Mouse (Mus musculus) MEL (cell line): ENCODE results near the gene Gm40193. TPM values are rescaled to one million over a fixed set of nuclear protein-coding genes. Genes with fewer than 3 reads are reported as not detected.

Source experiments
- DNase-seq: peaks from one replicate; pipeline ENCODE4 v3.0.0; 2011; ENCODE audit warnings: low read depth, low spot score
- H3K27ac ChIP-seq: 2 replicates; pipeline ENCODE4 v1.5.1; 2012; ENCODE audit warnings: low read depth, mild to moderate bottlenecking, control low read depth, low read length, moderate library complexity; ENCODE audit not compliant: control insufficient read depth
- H3K27me3 ChIP-seq, 2 experiments: fragments of 150-350 bp in 1 of 2; sonication (generic) in 1 of 2; 2 replicates each; pipeline ENCODE4 v1.6.1; 2012; ENCODE audit warnings: low read length in 2 of 2, mild to moderate bottlenecking in 2 of 2, improper control_type of control experiment in 1 of 2, moderate library complexity in 1 of 2; ENCODE audit not compliant: insufficient read depth in 2 of 2, control insufficient read depth in 1 of 2
- H3K36me3 ChIP-seq, 2 experiments: 2 replicates each; pipeline ENCODE4 v1.6.1; 2012 to 2014; ENCODE audit warnings: low read length in 2 of 2, improper control_type of control experiment in 1 of 2, inconsistent platforms in 1 of 2, mild to moderate bottlenecking in 1 of 2; ENCODE audit not compliant: insufficient read depth in 2 of 2, control insufficient read depth in 1 of 2
- H3K4me1 ChIP-seq, 2 experiments: fragments of 150-350 bp in 1 of 2; sonication (generic) in 1 of 2; 2 replicates each; pipeline ENCODE4 v1.6.1; 2012; ENCODE audit warnings: low read length in 2 of 2, improper control_type of control experiment in 1 of 2, mild to moderate bottlenecking in 1 of 2; ENCODE audit not compliant: insufficient read depth in 2 of 2, control insufficient read depth in 1 of 2
- H3K4me3 ChIP-seq, 2 experiments: fragments of 150-350 bp in 1 of 2; sonication (generic) in 1 of 2; 2 replicates each; pipeline ENCODE4 v1.5.1; 2012; ENCODE audit warnings: low read depth in 2 of 2, low read length in 2 of 2, mild to moderate bottlenecking in 2 of 2, moderate library complexity in 2 of 2, control low read depth in 1 of 2, improper control_type of control experiment in 1 of 2; ENCODE audit not compliant: control insufficient read depth in 1 of 2, insufficient read depth in 1 of 2
- H3K79me2 ChIP-seq: 2 replicates; pipeline ENCODE4 v1.6.1; 2012; ENCODE audit warnings: mild to moderate bottlenecking, low read length, moderate library complexity; ENCODE audit not compliant: control insufficient read depth, poor library complexity, insufficient read depth
- H3K9ac ChIP-seq: 2 replicates; pipeline ENCODE4 v1.6.1; 2012; ENCODE audit warnings: low read depth, mild to moderate bottlenecking, control low read depth, low read length, moderate library complexity; ENCODE audit not compliant: control insufficient read depth, poor library complexity, severe bottlenecking
- H3K9me3 ChIP-seq: fragments of 150-350 bp; sonication (generic); replicated peaks from 2 replicates; pipeline ENCODE4 v1.6.1; 2012; ENCODE audit warnings: mild to moderate bottlenecking, low read length, improper control_type of control experiment, moderate library complexity; ENCODE audit not compliant: insufficient read depth
- CTCF ChIP-seq, 3 experiments: IDR thresholded peaks in 2 of 3; conservative IDR thresholded peaks in 1 of 3; 2 replicates each; pipeline ENCODE4 v1.5.1; 2011 to 2012; ENCODE audit warnings: low read length in 3 of 3, low read depth in 2 of 3, mild to moderate bottlenecking in 2 of 3, improper control_type of control experiment in 1 of 3, inconsistent platforms in 1 of 3, mixed read lengths in 1 of 3, moderate library complexity in 1 of 3; ENCODE audit not compliant: control insufficient read depth in 1 of 3, insufficient read depth in 1 of 3, poor library complexity in 1 of 3, severe bottlenecking in 1 of 3
- E2F4 ChIP-seq: IDR thresholded peaks from 2 replicates; pipeline ENCODE4 v1.6.1; 2011; ENCODE audit warnings: low read depth, low read length, improper control_type of control experiment, borderline replicate concordance
- ETS1 ChIP-seq: IDR thresholded peaks from 2 replicates; pipeline ENCODE4 v1.6.1; 2012; ENCODE audit warnings: low read depth, mild to moderate bottlenecking, inconsistent platforms, low read length, improper control_type of control experiment, moderate library complexity
- GABPA ChIP-seq: IDR thresholded peaks from 2 replicates; pipeline ENCODE4 v1.6.1; 2012; ENCODE audit warnings: low read depth, mild to moderate bottlenecking, inconsistent platforms, low read length, improper control_type of control experiment, moderate library complexity
- GATA1 ChIP-seq: IDR thresholded peaks from 2 replicates; pipeline ENCODE4 v1.6.1; 2011; ENCODE audit warnings: low read depth, low read length, improper control_type of control experiment
- HCFC1 ChIP-seq: IDR thresholded peaks from 2 replicates; pipeline ENCODE4 v1.6.1; 2012; ENCODE audit warnings: low read depth, mild to moderate bottlenecking, inconsistent platforms, low read length, improper control_type of control experiment, moderate library complexity
- JUND ChIP-seq: IDR thresholded peaks from 2 replicates; pipeline ENCODE4 v1.6.1; 2011; ENCODE audit warnings: low read depth, mild to moderate bottlenecking, improper control_type of control experiment, low read length
- MAFK ChIP-seq: IDR thresholded peaks from 2 replicates; pipeline ENCODE4 v1.6.1; 2011; ENCODE audit warnings: low read depth, mild to moderate bottlenecking, low read length, improper control_type of control experiment, borderline replicate concordance
- MEF2A ChIP-seq: IDR thresholded peaks from 2 replicates; pipeline ENCODE4 v1.6.1; 2014; ENCODE audit warnings: low read depth, mild to moderate bottlenecking, inconsistent platforms, low read length, improper control_type of control experiment; ENCODE audit not compliant: poor library complexity, insufficient replicate concordance, severe bottlenecking; ENCODE audit errors: extremely low read depth
- MXI1 ChIP-seq: IDR thresholded peaks from 2 replicates; pipeline ENCODE4 v1.6.1; 2011; ENCODE audit warnings: mild to moderate bottlenecking, low read depth, low read length, improper control_type of control experiment
- MYB ChIP-seq: IDR thresholded peaks from 2 replicates; pipeline ENCODE4 v1.6.1; 2011; ENCODE audit warnings: mild to moderate bottlenecking, low read depth, low read length, improper control_type of control experiment
- MYC ChIP-seq: IDR thresholded peaks from 2 replicates; pipeline ENCODE4 v1.6.1; 2011; ENCODE audit warnings: low read depth, mild to moderate bottlenecking, low read length, improper control_type of control experiment, moderate library complexity
- POLR2A ChIP-seq, 2 experiments: IDR thresholded peaks; 2 replicates each; pipeline ENCODE4 v1.6.1; 2011 to 2012; ENCODE audit warnings: low read length in 2 of 2, mild to moderate bottlenecking in 2 of 2, control low read depth in 1 of 2, improper control_type of control experiment in 1 of 2, low read depth in 1 of 2, moderate library complexity in 1 of 2; ENCODE audit not compliant: control insufficient read depth in 1 of 2, insufficient read depth in 1 of 2, poor library complexity in 1 of 2
- POLR2AphosphoS2 ChIP-seq: IDR thresholded peaks from 2 replicates; pipeline ENCODE4 v1.6.1; 2011; ENCODE audit warnings: low read length, improper control_type of control experiment
- POLR2AphosphoS5 ChIP-seq: IDR thresholded peaks from 2 replicates; pipeline ENCODE4 v1.6.1; 2012; ENCODE audit warnings: low read depth, borderline replicate concordance, mild to moderate bottlenecking, inconsistent platforms, low read length, moderate library complexity, mixed read lengths
- RAD21 ChIP-seq: IDR thresholded peaks from 2 replicates; pipeline ENCODE4 v1.6.1; 2011; ENCODE audit warnings: mild to moderate bottlenecking, low read depth, low read length, improper control_type of control experiment
- RCOR1 ChIP-seq: IDR thresholded peaks from 2 replicates; pipeline ENCODE4 v1.6.1; 2012; ENCODE audit warnings: low read depth, mild to moderate bottlenecking, inconsistent platforms, low read length, improper control_type of control experiment
- SIN3A ChIP-seq: IDR thresholded peaks from 2 replicates; pipeline ENCODE4 v1.6.1; 2012; ENCODE audit warnings: low read length, improper control_type of control experiment, inconsistent platforms
- SMC3 ChIP-seq: IDR thresholded peaks from 2 replicates; pipeline ENCODE4 v1.6.1; 2011; ENCODE audit warnings: low read depth, low read length, improper control_type of control experiment
- TBP ChIP-seq: IDR thresholded peaks from 2 replicates; pipeline ENCODE4 v1.8.0; 2011; ENCODE audit warnings: low read depth, low read length, improper control_type of control experiment
- TCF12 ChIP-seq: IDR thresholded peaks from 2 replicates; pipeline ENCODE4 v1.6.1; 2014; ENCODE audit warnings: low read depth, mild to moderate bottlenecking, inconsistent platforms, low read length, improper control_type of control experiment, moderate library complexity
- UBTF ChIP-seq: IDR thresholded peaks from 2 replicates; pipeline ENCODE4 v1.6.1; 2012; ENCODE audit warnings: low read depth, mild to moderate bottlenecking, inconsistent platforms, low read length, improper control_type of control experiment, moderate library complexity, borderline replicate concordance; ENCODE audit not compliant: insufficient read depth
- ZC3H11A ChIP-seq: IDR thresholded peaks from 2 replicates; pipeline ENCODE4 v1.6.1; 2012; ENCODE audit warnings: low read depth, mild to moderate bottlenecking, inconsistent platforms, low read length, improper control_type of control experiment
- ZMIZ1 ChIP-seq: IDR thresholded peaks from 2 replicates; pipeline ENCODE4 v1.6.1; 2012; ENCODE audit warnings: low read depth, mild to moderate bottlenecking, inconsistent platforms, low read length, improper control_type of control experiment, moderate library complexity
- polyA plus RNA-seq, 2 experiments: library from polyadenylated mRNA; stranded (reverse) in 1 of 2; unstranded in 1 of 2; fragments of >175 nt in 1 of 2; fragments of >200 nt in 1 of 2; gene quantifications; 2 replicates each; pipeline versions ENCODE4 v1.2.1 to v1.2.4; 2012; ENCODE audit warnings: low replicate concordance in 2 of 2, low read depth in 1 of 2; ENCODE audit not compliant: insufficient read length in 2 of 2, insufficient read depth in 1 of 2, missing spikeins in 1 of 2
- total RNA-seq: library from RNA; depleted of rRNA; stranded (reverse); fragments of 300-350 nt; gene quantifications from 2 replicates; pipeline ENCODE4 v1.2.3, GENCODE M21; 2012

Gm40193 gene
- total and polyA plus RNA-seq, 3 experiments: not detected

GRCm38 (mm10) chr11:70580921-70581320 is 48.2 kb upstream of the Gm40193 start:
- H3K36me3 ChIP-seq: peaks cover 0 to 18% of the 10 kb centered on the region in 2 experiments; a peak in 3 of 4 replicates

GRCm38 (mm10) chr11:70580358-70580720 is 47.6 kb upstream of the Gm40193 start:
- Histone ChIP-seq H3K9me3 (no peaks in the 10 kb centered on the region), H3K27me3 (no peaks in the 10 kb centered on the region), H3K9ac (no peak overlapping the region), H3K36me3 (peaks cover 0 to 19% of the 10 kb centered on the region in 2 experiments; a peak in 3 of 4 replicates), H3K27ac (no peak overlapping the region), H3K4me3 (no peak overlapping the region), H3K4me1 (peaks cover 11 to 19% of the 10 kb centered on the region in 2 experiments), H3K79me2 (peaks cover 16% of the 10 kb centered on the region)
- TF ChIP-seq HCFC1 (no peak), POLR2A (IDR thresholded peaks at IDR 0.05; ENCODE audit: control insufficient read depth in 1 of 2, insufficient read depth in 1 of 2, low read depth in 1 of 2, low read length in 2 of 2, poor library complexity in 1 of 2) (no peak), JUND (no peak), TBP (no peak), MAFK (no peak), ETS1 (no peak), SMC3 (no peak), GATA1 (no peak), E2F4 (no peak), SIN3A (no peak), TCF12 (no peak), RAD21 (no peak), POLR2AphosphoS5 (no peak), MYC (no peak), ZMIZ1 (no peak), ZC3H11A (no peak), UBTF (no peak)
- no peak for DNase-seq

More at GRCm38 (mm10) chr11:70580921-70581320, 48.2 kb upstream of the Gm40193 start:
- H3K4me1 ChIP-seq: peaks cover 11 to 18% of the 10 kb centered on the region in 2 experiments
- H3K9ac ChIP-seq: no peak overlapping the region
- no peaks in the 10 kb centered on the region for H3K27me3 ChIP-seq
- no peak for TF ChIP-seq CTCF (IDR thresholded peaks at IDR 0.05 in 2 of 3, conservative IDR thresholded peaks at IDR 0.05 in 1 of 3; ENCODE audit: control insufficient read depth in 1 of 3, insufficient read depth in 1 of 3, low read depth in 2 of 3, low read length in 3 of 3, poor library complexity in 1 of 3, severe bottlenecking in 1 of 3)
- TF ChIP-seq RCOR1: no peak
- TF ChIP-seq MEF2A: no peak
- TF ChIP-seq MYB: no peak
- TF ChIP-seq MXI1: no peak
- TF ChIP-seq SIN3A: no peak
- TF ChIP-seq E2F4: no peak
- TF ChIP-seq SMC3: no peak
- TF ChIP-seq ZC3H11A: no peak
- TF ChIP-seq RAD21: no peak
- TF ChIP-seq POLR2AphosphoS2: no peak
- TF ChIP-seq JUND: no peak
- TF ChIP-seq GABPA: no peak
- H3K9me3 ChIP-seq: no peaks in the 10 kb centered on the region
- H3K79me2 ChIP-seq: peaks cover 16% of the 10 kb centered on the region
- H3K4me3 ChIP-seq: no peak overlapping the region
- DNase-seq: no peak
- H3K27ac ChIP-seq: no peak overlapping the region
